Mouse (Mus musculus): ENCODE results near the gene Nif3l1. TPM values are rescaled to one million over a fixed set of nuclear protein-coding genes. Genes with fewer than 3 reads are reported as not detected.

Gene Nif3l1
- total and polyA plus RNA-seq, 3 experiments, result 34.5 to 107 (median 39.6) TPM

GRCm38 (mm10) chr1:58403745-58404144 is 41.2 kb upstream of the Nif3l1 start:
- Histone ChIP-seq H3K79me2 (replicated peaks; ENCODE audit: control insufficient read depth, extremely low read depth, insufficient read depth, poor library complexity, severe bottlenecking) (peaks cover 7% of the 10 kb centered on the region; the same call in 1 of the 2 replicates), H3K9ac (ENCODE audit: insufficient read depth, low read depth) (no peak overlapping the region), H3K27ac (ENCODE audit: insufficient read depth, low read depth) (no peak overlapping the region), H3K4me3 (replicated peaks in 1 of 3; ENCODE audit: low read depth in 2 of 3, low read length in 2 of 3, poor library complexity in 1 of 3) (no peak overlapping the region), H3K36me3 (replicated peaks in 1 of 2; ENCODE audit: control insufficient read depth in 1 of 2, insufficient read depth in 1 of 2, low read length in 1 of 2) (peaks cover 56 to 77% of the 10 kb centered on the region in 2 experiments), H3K4me2 (ENCODE audit: insufficient read depth, low read depth, poor library complexity, severe bottlenecking) (no peak overlapping the region), H3K4me1 (ENCODE audit: control insufficient read depth in 1 of 2, insufficient read depth in 2 of 2) (no peaks in the 10 kb centered on the region), H3K9me3 (replicated peaks; ENCODE audit: low read length) (no peaks in the 10 kb centered on the region), H3K27me3 (replicated peaks) (no peaks in the 10 kb centered on the region)
- no peak for DNase-seq (ENCODE audit: extremely low read depth)
- dilution Hi-C loops (cut with MboI; ENCODE audit: extremely low pct_ligation_motif_present, extremely low pct_unique_long_range_greater_than_20kb, low sequenced_read_pairs) (no loop called here), in situ Hi-C loops (cut with MboI; ENCODE audit: low pct_ligation_motif_present, low pct_unique_long_range_greater_than_20kb, low sequenced_read_pairs) (no loop called here)
- TF ChIP-seq ETS1 (conservative IDR thresholded peaks at IDR 0.05; ENCODE audit: low read depth, low read length) (no peak), MAFK (IDR thresholded peaks at IDR 0.05; ENCODE audit: insufficient replicate concordance, low read length) (no peak), IRF4 (IDR thresholded peaks at IDR 0.05; ENCODE audit: low read depth, low read length) (no peak), SMC3 (IDR thresholded peaks at IDR 0.05; ENCODE audit: low read depth, low read length) (no peak), TBP (conservative IDR thresholded peaks at IDR 0.05; ENCODE audit: low read depth, low read length) (no peak), CHD1 (IDR thresholded peaks at IDR 0.05; ENCODE audit: low read depth, low read length) (no peak), ELF1 (IDR thresholded peaks at IDR 0.05; ENCODE audit: low read depth, low read length) (no peak), USF1 (IDR thresholded peaks at IDR 0.05; ENCODE audit: low read depth, low read length) (no peak), MXI1 (IDR thresholded peaks at IDR 0.05; ENCODE audit: low read depth, low read length) (no peak), JUND (conservative IDR thresholded peaks at IDR 0.05; ENCODE audit: low read depth, low read length) (no peak), RCOR1 (conservative IDR thresholded peaks at IDR 0.05; ENCODE audit: low read depth, low read length) (no peak), GABPA (IDR thresholded peaks at IDR 0.05; ENCODE audit: insufficient replicate concordance, low read depth, low read length) (no peak), USF2 (conservative IDR thresholded peaks at IDR 0.05; ENCODE audit: low read depth, low read length) (no peak), HCFC1 (IDR thresholded peaks at IDR 0.05; ENCODE audit: low read depth, low read length) (no peak), MAZ (IDR thresholded peaks at IDR 0.05; ENCODE audit: low read depth, low read length) (no peak), MYC (IDR thresholded peaks at IDR 0.05; ENCODE audit: low read depth, low read length) (no peak), JUN (IDR thresholded peaks at IDR 0.05; ENCODE audit: insufficient read depth, low read depth, low read length) (no peak), NRF1 (IDR thresholded peaks at IDR 0.05; ENCODE audit: low read depth, low read length) (no peak), KAT2A (IDR thresholded peaks at IDR 0.05; ENCODE audit: insufficient replicate concordance, low read length) (no peak), BHLHE40 (IDR thresholded peaks at IDR 0.05; ENCODE audit: low read depth, low read length) (no peak)

- Histone ChIP-seq H3K79me2 (replicated peaks; ENCODE audit: control insufficient read depth, extremely low read depth, insufficient read depth, poor library complexity, severe bottlenecking) (no peaks in the 10 kb centered on the region), H3K27me3 (replicated peaks) (no peaks in the 10 kb centered on the region), H3K9me3 (replicated peaks; ENCODE audit: low read length) (no peaks in the 10 kb centered on the region), H3K9ac (ENCODE audit: insufficient read depth, low read depth) (no peak overlapping the region), H3K4me3 (replicated peaks in 1 of 3; ENCODE audit: low read depth in 2 of 3, low read length in 2 of 3, poor library complexity in 1 of 3) (no peak overlapping the region), H3K27ac (ENCODE audit: insufficient read depth, low read depth) (no peak overlapping the region), H3K36me3 (replicated peaks in 1 of 2; ENCODE audit: control insufficient read depth in 1 of 2, insufficient read depth in 1 of 2, low read length in 1 of 2) (peaks cover 52 to 73% of the 10 kb centered on the region in 2 experiments), H3K4me1 (ENCODE audit: control insufficient read depth in 1 of 2, insufficient read depth in 2 of 2) (no peaks in the 10 kb centered on the region), H3K4me2 (ENCODE audit: insufficient read depth, low read depth, poor library complexity, severe bottlenecking) (no peak overlapping the region)
- dilution Hi-C loops (cut with MboI; ENCODE audit: extremely low pct_ligation_motif_present, extremely low pct_unique_long_range_greater_than_20kb, low sequenced_read_pairs), result no loop called here
- DNase-seq (ENCODE audit: extremely low read depth), result no peak
- TF ChIP-seq RCOR1 (conservative IDR thresholded peaks at IDR 0.05; ENCODE audit: low read depth, low read length) (no peak), HCFC1 (IDR thresholded peaks at IDR 0.05; ENCODE audit: low read depth, low read length) (no peak), ZKSCAN1 (IDR thresholded peaks at IDR 0.05; ENCODE audit: borderline replicate concordance, low read depth, low read length) (no peak), TBP (conservative IDR thresholded peaks at IDR 0.05; ENCODE audit: low read depth, low read length) (no peak), ZMIZ1 (IDR thresholded peaks at IDR 0.05; ENCODE audit: low read depth, low read length) (0 out of 2 replicates have a peak, but pooled peaks have one; percentile 25), SMC3 (IDR thresholded peaks at IDR 0.05; ENCODE audit: low read depth, low read length) (no peak)
- in situ Hi-C loops (cut with MboI; ENCODE audit: low pct_ligation_motif_present, low pct_unique_long_range_greater_than_20kb, low sequenced_read_pairs), result no loop called here
Measured at GRCm38 (mm10) chr1:58407321-58407720, 37.6 kb upstream of the Nif3l1 start.
